Mouse (Mus musculus) monocyte, adult 5-6 weeks (primary cell): ENCODE data around the gene Ndufs5. TPM values are rescaled to one million over a fixed set of nuclear protein-coding genes. Genes with fewer than 3 reads are reported as not detected.
A peak's percentile ranks its signal among the peaks of the same experiment; 100 is the strongest.

Experiments used
- ATAC-seq: fragments of 153-309, 156-312 bp; replicated peaks from 2 replicates; pipeline ENCODE4 v1.8.0; 2017; ENCODE audit warnings: mild to moderate bottlenecking; ENCODE audit not compliant: low TSS enrichment, insufficient number of reproducible peaks, severe bottlenecking, poor library complexity, low FRiP score
- total RNA-seq: library from RNA; stranded (forward); fragments of 200-1000, 200-491, 200-594 nt; gene quantifications from 3 replicates; pipeline ENCODE4 v1.2.3, GENCODE M21; 2017

Gene Ndufs5
- total RNA-seq, 1 experiment from 2014 or later = 116 TPM

DNA sequence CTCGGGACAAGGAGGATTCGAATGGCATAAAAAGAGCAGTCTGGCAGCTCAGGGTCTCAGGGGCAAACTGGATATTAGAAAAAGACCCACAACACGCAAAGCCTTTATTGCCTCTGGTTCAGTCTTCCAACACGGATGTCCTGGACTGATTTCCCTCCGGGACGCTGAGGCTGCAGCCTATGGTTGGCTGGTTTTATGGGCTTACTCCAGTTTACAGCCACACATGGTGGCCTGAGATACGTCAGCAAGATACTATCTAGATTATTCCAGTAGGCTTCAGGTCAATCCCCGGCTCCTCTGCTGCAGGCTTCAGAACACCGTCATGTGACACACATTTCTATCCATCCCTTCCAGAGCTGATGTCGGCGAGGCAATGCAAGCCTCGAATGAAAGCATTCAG lies 24.6 kb downstream of the Ndufs5 start:
- no peak for ATAC-seq

DNA sequence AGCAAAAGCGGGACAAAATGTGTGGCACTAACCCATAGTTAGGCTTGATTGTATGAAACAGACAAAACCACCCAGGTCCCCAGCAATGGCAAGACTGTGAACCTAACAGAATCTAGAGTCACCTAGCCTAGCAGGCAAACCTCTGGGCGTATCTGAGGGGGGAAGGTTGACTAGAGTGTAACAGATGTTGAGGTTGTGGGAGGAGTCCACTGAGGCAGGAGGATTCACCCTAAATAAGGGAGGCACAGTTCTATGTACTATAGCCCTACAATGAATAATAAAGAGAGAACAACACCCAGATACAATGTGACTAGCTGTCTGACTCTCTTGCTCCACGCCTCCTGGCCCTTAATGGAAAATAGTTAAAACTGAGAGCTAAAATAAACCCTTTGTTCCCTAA lies 25.9 kb downstream of the Ndufs5 start:
- no peak for ATAC-seq

DNA sequence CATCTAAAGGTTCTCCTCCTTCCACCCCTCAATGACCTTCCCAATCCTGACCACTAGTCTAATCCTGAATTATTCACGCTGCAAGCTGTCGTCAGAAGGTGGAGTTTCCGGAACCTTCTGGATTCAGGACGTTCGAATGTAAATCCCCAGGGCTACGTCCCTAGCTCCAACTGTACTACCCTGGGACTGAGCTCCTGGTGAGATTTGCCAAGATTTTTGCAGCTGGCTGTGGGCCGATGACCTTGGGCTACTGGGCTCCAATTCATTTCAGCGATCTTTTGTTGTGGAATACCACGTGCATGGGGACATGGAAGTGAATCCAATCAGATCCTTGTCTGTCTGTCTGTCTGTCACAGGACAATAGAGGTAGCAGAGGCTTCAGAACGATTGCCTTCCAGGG lies 27.7 kb downstream of the Ndufs5 start:
- no peak for ATAC-seq

- ATAC-seq = no peak
These were observed 30.8 kb downstream of the Ndufs5 start for GRCm38 (mm10) chr4:123687025-123687781.

DNA sequence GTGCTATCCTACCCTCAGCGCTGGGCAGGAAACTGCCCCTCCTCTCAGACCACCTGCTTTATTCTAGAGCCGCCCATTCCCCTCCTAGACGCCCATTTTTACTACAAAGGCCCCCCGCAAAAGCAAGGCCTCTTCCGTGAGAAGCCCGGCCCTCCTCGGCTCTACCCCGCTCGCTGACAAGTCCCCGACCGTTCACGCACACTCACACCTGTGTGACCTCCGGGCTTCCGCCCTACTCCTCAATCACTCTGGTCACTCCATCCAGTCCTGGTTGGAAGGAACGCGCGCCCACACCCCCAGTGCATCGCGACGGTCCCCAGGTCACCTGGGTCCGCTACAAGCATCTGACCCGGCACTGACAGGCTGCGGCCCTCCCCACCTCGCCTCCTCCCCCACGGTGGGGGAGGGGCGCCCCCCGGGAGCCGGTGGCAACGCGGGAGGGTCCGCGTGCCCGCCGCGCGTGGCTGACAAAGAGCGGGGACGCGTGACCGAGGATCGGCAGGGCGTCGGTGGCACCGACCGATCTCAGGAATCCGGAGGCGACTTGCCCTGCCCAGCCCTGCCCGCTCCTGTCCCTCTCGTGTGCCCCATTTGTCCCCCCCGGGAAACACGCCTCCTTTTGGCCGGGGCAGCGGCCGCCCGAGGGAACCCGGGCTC lies 31.5 kb downstream of the Ndufs5 start:
- 0 out of 2 replicates have a peak, but pooled peaks have one; percentile 22 for ATAC-seq

GRCm38 (mm10) chr4:123685506-123686242 lies 32.3 kb downstream of the Ndufs5 start:
- ATAC-seq = no peak

DNA sequence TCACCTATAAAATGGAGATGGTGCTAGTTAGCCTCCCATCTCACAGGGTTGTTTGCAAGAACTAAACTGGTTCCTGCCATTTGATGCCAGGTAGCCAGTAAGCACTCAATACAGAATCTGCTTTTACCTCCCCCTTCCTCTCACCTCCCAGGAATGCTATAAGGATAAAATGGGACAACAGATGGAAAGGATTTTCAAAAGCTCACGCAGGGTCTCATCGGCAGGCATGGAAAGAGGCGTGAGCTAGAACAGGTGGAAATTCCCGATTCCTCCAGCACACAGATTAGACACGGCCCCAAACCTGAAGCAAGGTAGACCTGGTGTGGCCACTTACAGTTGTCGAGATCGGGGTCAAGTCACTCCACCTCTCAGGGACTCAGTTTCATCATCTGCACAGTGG lies 33.0 kb downstream of the Ndufs5 start:
- no peak for ATAC-seq

GRCm38 (mm10) chr4:123684260-123684659 lies 33.7 kb downstream of the Ndufs5 start, which contains the start of gene Macf1:
Gene Macf1 (minus strand): TSS chr4:123684360.
- no peak for ATAC-seq

- no peak for ATAC-seq
These were observed 35.7 kb downstream of the Ndufs5 start for GRCm38 (mm10) chr4:123682291-123682690.

DNA sequence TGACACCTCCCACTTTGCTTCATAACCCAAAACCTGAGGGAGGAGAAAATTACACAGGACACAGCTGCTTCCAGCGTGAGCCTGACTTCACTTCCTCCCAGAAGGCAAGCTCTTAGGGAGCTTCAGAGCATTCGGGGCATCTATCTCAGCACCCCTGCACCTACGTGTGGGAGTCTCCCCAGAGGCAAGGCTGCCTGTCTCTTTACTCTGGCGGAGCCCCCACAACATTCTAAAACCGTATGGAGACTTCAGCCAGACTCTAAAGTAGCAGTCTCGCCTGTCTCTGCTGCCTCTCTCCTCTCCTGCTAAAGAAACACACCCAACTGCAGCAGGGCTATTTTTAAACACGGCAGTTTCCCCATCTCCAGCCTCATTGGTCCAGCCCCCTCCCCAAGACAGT lies 37.0 kb downstream of the Ndufs5 start:
- no peak for ATAC-seq

DNA sequence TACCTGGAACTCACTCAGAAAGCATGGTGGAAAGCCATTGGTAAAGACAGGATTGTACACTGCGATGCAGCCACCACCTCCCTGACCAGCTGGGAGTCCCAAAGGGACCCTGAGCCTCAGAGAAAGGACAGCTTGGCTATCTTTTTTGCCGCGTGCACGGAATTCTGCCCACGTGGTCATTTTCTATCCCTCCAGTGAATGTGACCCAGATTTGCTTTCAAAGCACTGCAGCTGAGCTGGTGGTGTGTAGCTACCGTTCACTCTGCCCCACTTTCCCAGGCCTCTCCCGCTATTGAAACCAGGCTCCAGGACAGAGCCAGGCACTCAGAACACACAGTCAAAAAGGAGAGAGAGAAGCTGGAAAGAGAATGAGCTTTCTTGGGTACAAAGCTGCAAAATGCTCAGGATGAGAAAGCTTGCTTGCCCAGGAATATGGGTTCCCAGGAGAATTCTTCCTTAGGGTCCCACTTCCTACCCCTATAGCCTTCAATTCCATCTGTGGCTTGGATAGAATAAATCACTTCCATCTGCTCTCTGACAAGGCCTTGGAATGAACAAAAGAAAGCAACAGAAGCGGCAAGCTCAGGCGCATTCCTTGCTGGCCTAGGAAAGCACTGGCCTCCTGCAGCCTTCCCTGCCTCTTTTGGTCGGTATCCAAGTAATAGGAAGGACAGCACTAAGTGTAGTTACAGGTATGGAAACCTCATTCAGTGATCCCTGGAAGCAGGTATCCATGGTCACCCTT lies 40.8 kb downstream of the Ndufs5 start:
- ATAC-seq = no peak

DNA sequence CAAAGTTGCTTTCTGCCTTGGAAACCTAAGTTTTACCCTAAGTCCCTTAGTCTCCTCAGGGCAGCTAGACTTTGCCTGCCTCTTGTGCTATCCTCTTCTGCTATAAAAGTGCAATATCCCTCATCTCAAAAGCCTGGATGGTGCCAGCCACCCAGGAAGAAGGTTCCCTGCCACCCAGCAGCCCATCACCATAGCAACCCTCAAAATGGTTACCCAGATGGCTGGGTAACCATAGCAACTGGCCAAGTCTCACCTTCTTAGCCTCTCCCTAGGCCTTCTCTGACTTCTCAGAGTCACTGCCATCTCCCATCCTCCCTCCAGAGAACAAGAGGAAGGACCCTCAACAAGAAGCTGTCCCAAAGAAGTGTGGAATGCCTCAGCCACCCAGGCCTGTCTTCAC lies 47.4 kb downstream of the Ndufs5 start:
- ATAC-seq = no peak

GRCm38 (mm10) chr4:123669696-123670095 lies 48.3 kb downstream of the Ndufs5 start:
- ATAC-seq = no peak

GRCm38 (mm10) chr4:123667260-123667867 lies 50.6 kb downstream of the Ndufs5 start:
- peak; percentile 41; the same call in 1 of the 2 replicates for ATAC-seq

DNA sequence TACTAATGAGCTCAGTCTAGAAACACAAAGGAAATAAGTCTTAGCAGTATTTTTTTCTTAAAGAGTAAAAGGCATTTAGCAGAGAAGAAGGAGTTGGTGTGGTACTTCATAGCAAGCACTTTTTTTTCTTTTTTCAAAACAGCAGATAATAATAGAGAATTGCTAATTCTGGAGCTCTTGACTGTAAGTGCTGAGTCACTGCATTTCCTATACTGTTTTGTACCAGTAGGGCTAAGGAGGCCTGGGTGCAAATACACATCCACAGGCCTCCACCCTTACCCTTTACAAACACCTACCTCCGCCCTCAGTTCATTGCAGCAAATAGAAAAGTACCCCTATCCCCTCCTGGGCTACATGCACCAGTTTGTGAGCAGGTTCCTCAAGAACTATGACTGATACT lies 51.5 kb downstream of the Ndufs5 start:
- ATAC-seq = no peak

- no peak for ATAC-seq
These were observed 52.2 kb downstream of the Ndufs5 start for GRCm38 (mm10) chr4:123665681-123666278.

- ATAC-seq = no peak
These were observed 52.9 kb downstream of the Ndufs5 start for GRCm38 (mm10) chr4:123664951-123665661.
